ENCODE assay signal across 8 mouse cellular contexts in genomic region chr12:76694801-76695505, GRCm38 (mm10). TPM values are rescaled to one million over a fixed set of nuclear protein-coding genes. Genes with fewer than 3 reads are reported as not detected.
DNase-seq lines count a peak whose midpoint lies in the region; ATAC-seq and TF ChIP-seq lines count a peak whose summit lies in the region.

No protein-coding gene starts in this region.

- H3K27me3 ChIP-seq in hindbrain, postnatal 0 days (ENCODE audit: insufficient read depth, low read length), result no peaks in the 10 kb centered on the region
- H3K27me3 ChIP-seq in limb, embryonic 10.5 days (ENCODE audit: low read depth, poor library complexity, severe bottlenecking), result no peaks in the 10 kb centered on the region; the same call in 1 of the 2 replicates
- no peaks in the 10 kb centered on the region for H3K27me3 ChIP-seq in midbrain, embryonic 14.5 days (ENCODE audit: control insufficient read depth, insufficient read depth, low read length)

- ATAC-seq in erythroblast, adult 5-6 weeks (replicated peaks; ENCODE audit: low FRiP score, poor library complexity, severe bottlenecking), result peak; percentile 51; the same call in 1 of the 2 replicates
- peak; percentile 82; the same call in 1 of the 2 replicates for ATAC-seq in hindbrain, postnatal 0 days
- no peak for ATAC-seq in midbrain, embryonic 14.5 days (ENCODE audit: low FRiP score, low TSS enrichment)

- no peaks in the 10 kb centered on the region for H3K9me3 ChIP-seq in hindbrain, postnatal 0 days (ENCODE audit: low read length)
- no peaks in the 10 kb centered on the region for H3K9me3 ChIP-seq in limb, embryonic 10.5 days (replicated peaks)
- no peaks in the 10 kb centered on the region for H3K9me3 ChIP-seq in midbrain, embryonic 14.5 days (ENCODE audit: control insufficient read depth, low read length)

- 0 out of 2 replicates have a peak overlapping the region, but pooled peaks have one; percentile 31 for H3K9ac ChIP-seq in hindbrain, postnatal 0 days (replicated peaks; ENCODE audit: low read length)
- peak overlapping the region; percentile 31; the same call in 1 of the 2 replicates for H3K9ac ChIP-seq in midbrain, embryonic 14.5 days (replicated peaks; ENCODE audit: low read length)

- intact Hi-C loops in gastrocnemius, adult 2 months (cut with DNase I), result no loop called here
- intact Hi-C loops in gastrocnemius, postnatal 36 days (cut with DNase I), result no loop called here

- peak; percentile 67 for DNase-seq in gastrocnemius, adult 2 months
- DNase-seq in gastrocnemius, postnatal 36 days, result no peak
- DNase-seq in adrenal gland, adult 2 months, result peak; percentile 57
- peak; percentile 64 for DNase-seq in hindbrain, postnatal 0 days (ENCODE audit: low spot score)
- no peak for DNase-seq in limb, embryonic 10.5 days (ENCODE audit: low spot score)
- DNase-seq in midbrain, embryonic 14.5 days, result peak; percentile 60
- peak; percentile 58 for DNase-seq in telencephalon, adult 2 months (ENCODE audit: low read depth, low spot score)

- peak overlapping the region; percentile 54 for H3K4me2 ChIP-seq in hindbrain, postnatal 0 days (ENCODE audit: low read depth, low read length)
- H3K4me2 ChIP-seq in midbrain, embryonic 14.5 days (ENCODE audit: low read length), result peak overlapping the region; percentile 54

- H3K4me1 ChIP-seq in hindbrain, postnatal 0 days (ENCODE audit: insufficient read depth, low read length), result peaks cover 10% of the 10 kb centered on the region
- H3K4me1 ChIP-seq in limb, embryonic 10.5 days, result peaks cover 7% of the 10 kb centered on the region
- H3K4me1 ChIP-seq in midbrain, embryonic 14.5 days (ENCODE audit: control insufficient read depth, insufficient read depth, low read length), result peaks cover 9% of the 10 kb centered on the region

- peak overlapping the region; percentile 90 for H3K27ac ChIP-seq in gastrocnemius, adult 2 months
- H3K27ac ChIP-seq in hindbrain, postnatal 0 days, result peak overlapping the region; percentile 72
- 0 out of 2 replicates have a peak overlapping the region, but pooled peaks have one; percentile 2 for H3K27ac ChIP-seq in limb, embryonic 10.5 days
- no peak overlapping the region for H3K27ac ChIP-seq in midbrain, embryonic 14.5 days (replicated peaks; ENCODE audit: low read depth, low read length)

- TF ChIP-seq CTCF in gastrocnemius, adult 2 months (IDR thresholded peaks at IDR 0.05), result no peak; the same call in 1 of the 2 replicates
- no peak for TF ChIP-seq CTCF in hindbrain, postnatal 0 days (IDR thresholded peaks at IDR 0.05; ENCODE audit: low read depth)

- H3K4me3 ChIP-seq in gastrocnemius, adult 2 months, result peak overlapping the region; percentile 65
- H3K4me3 ChIP-seq in hindbrain, postnatal 0 days (ENCODE audit: low read length), result peak overlapping the region; percentile 15; the same call in 1 of the 2 replicates
- peak overlapping the region; percentile 40 for H3K4me3 ChIP-seq in limb, embryonic 10.5 days
- peak overlapping the region; percentile 19; the same call in 1 of the 2 replicates for H3K4me3 ChIP-seq in midbrain, embryonic 14.5 days (replicated peaks; ENCODE audit: low read depth, low read length)

- WGBS in hindbrain, postnatal 0 days, result 3% methylated on average over 17 of the region's 17 CpGs
- WGBS in limb, embryonic 10.5 days, result 9% methylated on average over 17 of the region's 17 CpGs
- 4% methylated on average over 17 of the region's 17 CpGs for WGBS in midbrain, embryonic 14.5 days

- H3K36me3 ChIP-seq in hindbrain, postnatal 0 days (ENCODE audit: insufficient read depth, low read length), result no peaks in the 10 kb centered on the region
- H3K36me3 ChIP-seq in limb, embryonic 10.5 days, result no peaks in the 10 kb centered on the region
- H3K36me3 ChIP-seq in midbrain, embryonic 14.5 days (ENCODE audit: control insufficient read depth, insufficient read depth, low read length), result no peaks in the 10 kb centered on the region

RNA-seq across cellular contexts. Expression of gene Sptb, which starts 15.4 kb away (rescaled TPM):
- total RNA-seq in gastrocnemius, adult 2 months (2021), result 100 to 1,000 TPM; 141 to 172 TPM
- total RNA-seq in gastrocnemius, postnatal 36 days (2021), result 100 to 1,000 TPM; 112 to 143 TPM
- 10 to 100 TPM; 15.2 to 47.1 TPM for total RNA-seq in adrenal gland, adult 2 months (2021)
- polyA plus RNA-seq in adrenal gland, adult 2 months (2012; rRNA removed), result 5.5 and 7.2 TPM in 2 replicates
- total RNA-seq in erythroblast, adult 5-6 weeks (2015; ENCODE audit: low replicate concordance), result 261 and 284 TPM in 2 replicates
- 799 and 1,028 TPM in 2 replicates for total RNA-seq in erythroblast, adult 5-6 weeks (2017; ENCODE audit: low replicate concordance)
- total RNA-seq in hindbrain, postnatal 0 days (2014; rRNA removed), result 45.4 and 50.1 TPM in 2 replicates
- 5.5 and 5.8 TPM in 2 replicates for polyA plus RNA-seq in hindbrain, postnatal 0 days (2015; fragmentation: Nextera tagmentation; extraction: Ambion mirVana)
- polyA plus RNA-seq in limb, embryonic 10.5 days (2016; fragmentation: Nextera tagmentation; extraction: Ambion mirVana), result 3.7 and 4.2 TPM in 2 replicates
- polyA plus RNA-seq in midbrain, embryonic 14.5 days (2014; fragmentation: Nextera tagmentation; extraction: Ambion mirVana), result 4.2 TPM in 2 replicates

Comparison
In these comparisons a context has a peak if more than half of its experiments do, and no peak if none do; other contexts are left out.
1. DNase-seq: peak in gastrocnemius, adult 2 months (single experiment), adrenal gland, adult 2 months (single experiment), hindbrain, postnatal 0 days (single experiment), midbrain, embryonic 14.5 days (single experiment) and telencephalon, adult 2 months (single experiment); none in gastrocnemius, postnatal 36 days (0 of 2) and limb, embryonic 10.5 days (single experiment).
2. H3K4me3 ChIP-seq: peak in every context shown above with its lines; median percentile 65 in gastrocnemius, adult 2 months; 40 in limb, embryonic 10.5 days; 19 in midbrain, embryonic 14.5 days; 15 in hindbrain, postnatal 0 days.